Mouse (Mus musculus): Measurements from ENCODE around the gene Tmem126b.

- TF ChIP-seq POLR2A (IDR thresholded peaks at IDR 0.05; ENCODE audit: insufficient read length, low read depth) (no peak), SRF (IDR thresholded peaks at IDR 0.05; ENCODE audit: control insufficient read depth, insufficient read length, low read depth) (no peak), POLR2AphosphoS2 (IDR thresholded peaks at IDR 0.05; ENCODE audit: insufficient read length, low read depth) (no peak), USF1 (IDR thresholded peaks at IDR 0.05; ENCODE audit: low read depth) (no peak), E2F4 (IDR thresholded peaks at IDR 0.05; ENCODE audit: insufficient read depth) (no peak), MAX (IDR thresholded peaks at IDR 0.05; ENCODE audit: low read depth) (no peak)
Measured at GRCm38 (mm10) chr7:90508124-90508523, 32.3 kb upstream of the Tmem126b start.

Data from myocyte (in vitro differentiated cells).